Mouse (Mus musculus) forebrain, embryonic 10.5 days (tissue): ENCODE results near the gene Wdtc1. TPM values are rescaled to one million over a fixed set of nuclear protein-coding genes. Genes with fewer than 3 reads are reported as not detected.
A peak's percentile ranks its signal among the peaks of the same experiment; 100 is the strongest.

Source experiments
- DNase-seq: peaks from one replicate; pipeline ENCODE4 v3.0.0-alpha.2; 2017; ENCODE audit warnings: low spot score; ENCODE audit errors: extremely low spot score
- H3K27ac ChIP-seq: fragments of 300-500 bp; sonication (generic); 2 replicates; pipeline ENCODE4 v1.5.1; 2016; ENCODE audit warnings: mild to moderate bottlenecking
- H3K27me3 ChIP-seq: fragments of 300-500 bp; sonication (generic); 2 replicates; pipeline ENCODE4 v1.6.1; 2016; ENCODE audit warnings: mild to moderate bottlenecking; ENCODE audit not compliant: poor library complexity, severe bottlenecking
- H3K36me3 ChIP-seq: fragments of 300-500 bp; sonication (generic); replicated peaks from 2 replicates; pipeline ENCODE4 v1.6.1; 2016; ENCODE audit warnings: mild to moderate bottlenecking, moderate library complexity
- H3K4me1 ChIP-seq: fragments of 300-500 bp; sonication (generic); 2 replicates; pipeline ENCODE4 v1.6.1; 2016
- H3K4me3 ChIP-seq: fragments of 300-500 bp; sonication (generic); 2 replicates; pipeline ENCODE4 v1.5.1; 2016; ENCODE audit warnings: mild to moderate bottlenecking, moderate library complexity
- H3K9me3 ChIP-seq: fragments of 300-500 bp; sonication (generic); 2 replicates; pipeline ENCODE4 v1.6.1; 2016; ENCODE audit warnings: mild to moderate bottlenecking, moderate library complexity
- WGBS: fragments of 180-500 bp; shearing (Covaris S2); methylation state at CpG from one replicate; pipeline ENCODE4 v1.1.7; 2016; 5-methylcytosine and 5-hydroxymethylcytosine counted together
- polyA plus RNA-seq: library from polyadenylated mRNA; unstranded; fragments of >200 nt; fragmentation: Nextera tagmentation; extraction: Ambion mirVana; gene quantifications from 2 replicates; pipeline ENCODE4 v1.2.1, GENCODE M21; 2016

The Wdtc1 gene
- polyA plus RNA-seq, 1 experiment from 2014 or later = 17.0 TPM

DNA sequence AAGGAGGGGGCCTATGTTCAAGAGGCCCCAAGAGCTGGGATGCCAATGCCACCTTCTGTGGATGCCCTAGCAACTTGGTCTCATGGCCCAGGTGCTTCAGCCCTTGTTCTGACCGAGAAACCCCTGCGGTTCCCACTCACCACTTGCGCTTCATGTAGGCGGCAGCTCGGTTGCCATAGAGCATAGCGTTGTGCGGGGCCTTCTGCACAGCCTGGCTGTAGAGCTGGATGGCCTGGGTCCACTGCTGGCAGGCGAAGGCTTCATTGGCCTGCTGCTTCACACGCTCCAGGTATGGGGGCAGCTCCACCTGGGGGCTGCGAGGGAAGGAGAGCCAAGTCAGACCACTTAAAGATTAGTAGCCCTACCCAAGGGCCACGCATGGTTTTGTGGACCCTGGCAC lies 52.9 kb downstream of the Wdtc1 start:
- WGBS = 90% methylated on average over 11 of the region's 11 CpGs
- DNase-seq = no peak
- Histone ChIP-seq H3K36me3 (peaks cover 70% of the 10 kb centered on the region), H3K27me3 (no peaks in the 10 kb centered on the region; the same call in 1 of the 2 replicates), H3K27ac (no peak overlapping the region), H3K4me1 (peaks cover 30% of the 10 kb centered on the region), H3K9me3 (no peaks in the 10 kb centered on the region), H3K4me3 (no peak overlapping the region)

DNA sequence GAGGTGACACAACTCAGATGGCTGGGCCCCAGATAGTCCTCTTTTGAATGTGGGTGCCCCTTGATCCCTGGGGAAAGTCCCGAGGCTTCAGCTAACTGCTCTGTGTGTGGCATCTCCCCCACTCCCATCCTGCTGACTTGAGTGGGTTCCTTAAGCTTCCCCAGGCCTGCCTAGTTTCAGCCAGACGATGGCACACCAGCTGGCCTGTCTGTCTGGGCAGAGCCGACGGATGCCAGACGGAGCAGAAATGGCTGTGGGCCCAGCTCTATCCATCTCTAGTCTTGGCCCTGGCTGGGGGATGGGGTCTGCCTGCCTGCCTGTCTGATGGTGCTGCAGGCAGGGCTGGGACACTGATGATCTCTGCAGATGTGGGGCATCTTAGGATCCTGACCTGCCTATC lies 53.6 kb downstream of the Wdtc1 start:
- no peak for DNase-seq
- Histone ChIP-seq H3K27me3 (peaks cover 5% of the 10 kb centered on the region), H3K9me3 (no peaks in the 10 kb centered on the region), H3K4me1 (peaks cover 30% of the 10 kb centered on the region), H3K4me3 (no peak overlapping the region), H3K36me3 (peaks cover 72% of the 10 kb centered on the region), H3K27ac (no peak overlapping the region)
- WGBS = 79% methylated on average over 5 of the region's 5 CpGs

DNA sequence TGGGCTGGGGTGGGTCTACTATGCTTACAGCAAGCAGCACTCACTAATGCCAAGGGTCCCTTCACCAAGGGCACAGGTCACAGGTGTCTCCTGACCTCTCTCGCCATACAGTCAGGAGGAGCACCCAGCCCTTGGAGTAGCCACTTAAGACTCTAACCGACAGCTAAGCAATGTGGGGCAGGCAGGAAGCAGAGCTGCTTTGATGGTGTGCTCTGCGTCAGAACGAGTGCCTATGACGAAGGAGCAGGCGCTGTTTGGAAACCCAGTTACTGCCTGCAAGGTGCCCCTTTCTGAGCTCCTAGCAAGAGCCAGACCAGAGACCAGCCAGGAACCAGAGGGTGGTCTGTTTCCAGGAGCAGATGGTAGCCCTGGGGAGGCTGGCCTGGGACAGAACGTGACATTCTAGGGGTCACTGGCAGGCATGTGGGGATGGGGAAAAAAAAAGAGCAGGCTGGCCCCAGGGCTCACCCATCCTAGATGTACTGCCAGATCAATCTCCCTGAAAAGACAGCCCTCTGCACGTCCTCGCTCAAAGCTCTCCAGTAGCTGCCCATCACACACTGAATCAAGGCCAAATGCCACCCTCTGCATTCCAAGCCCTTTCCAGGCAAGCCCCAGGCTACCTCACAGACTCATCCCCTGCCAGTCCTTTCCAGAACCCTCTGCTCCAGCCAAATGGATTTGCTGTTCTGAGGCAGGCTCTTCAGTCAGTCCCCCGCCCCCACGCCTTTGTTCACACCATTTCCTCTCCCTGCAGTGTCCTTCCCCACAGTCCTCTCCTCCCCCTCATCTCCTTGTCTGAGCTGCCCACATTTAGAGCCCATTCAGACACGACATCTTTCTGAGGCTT lies 54.5 kb downstream of the Wdtc1 start:
- Histone ChIP-seq H3K4me3 (no peak overlapping the region; the same call in 1 of the 2 replicates), H3K27me3 (peaks cover 15% of the 10 kb centered on the region), H3K36me3 (peaks cover 68% of the 10 kb centered on the region), H3K4me1 (peaks cover 38% of the 10 kb centered on the region), H3K9me3 (no peaks in the 10 kb centered on the region), H3K27ac (peak overlapping the region; percentile 40; the same call in 1 of the 2 replicates)
- no peak for DNase-seq
- 29% methylated on average over 12 of the region's 12 CpGs for WGBS

DNA sequence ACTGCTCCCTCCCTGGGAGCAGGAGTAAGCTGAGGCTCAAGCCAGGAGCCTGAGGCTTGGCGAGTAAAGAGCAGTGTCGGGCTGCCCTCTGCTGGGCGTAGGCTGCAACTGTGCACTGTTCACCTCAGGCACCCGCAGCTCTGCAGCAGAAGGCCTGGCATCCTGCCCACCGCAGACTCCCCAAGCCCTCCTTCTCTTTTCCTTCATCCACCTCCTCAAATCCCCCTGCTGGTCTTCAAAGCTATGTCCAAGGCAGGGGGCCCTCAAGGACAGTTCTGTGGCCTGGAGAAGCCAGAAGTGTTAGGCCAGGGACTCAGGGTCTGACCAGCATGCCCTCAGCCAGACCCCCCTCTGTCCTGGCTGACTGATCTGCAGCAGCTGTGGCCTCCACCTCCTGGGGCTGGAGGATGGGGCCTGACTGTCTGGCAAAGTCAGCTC lies 55.5 kb downstream of the Wdtc1 start:
- H3K4me3 ChIP-seq = 0 out of 2 replicates have a peak overlapping the region, but pooled peaks have one; percentile 9
- peak; percentile 75 for DNase-seq
- H3K27ac ChIP-seq = 0 out of 2 replicates have a peak overlapping the region, but pooled peaks have one; percentile 20
- H3K27me3 ChIP-seq = peaks cover 21% of the 10 kb centered on the region
- peaks cover 47% of the 10 kb centered on the region for H3K4me1 ChIP-seq
- no peaks in the 10 kb centered on the region for H3K9me3 ChIP-seq
- peaks cover 59% of the 10 kb centered on the region for H3K36me3 ChIP-seq
- WGBS = 2% methylated on average over 5 of the region's 5 CpGs

DNA sequence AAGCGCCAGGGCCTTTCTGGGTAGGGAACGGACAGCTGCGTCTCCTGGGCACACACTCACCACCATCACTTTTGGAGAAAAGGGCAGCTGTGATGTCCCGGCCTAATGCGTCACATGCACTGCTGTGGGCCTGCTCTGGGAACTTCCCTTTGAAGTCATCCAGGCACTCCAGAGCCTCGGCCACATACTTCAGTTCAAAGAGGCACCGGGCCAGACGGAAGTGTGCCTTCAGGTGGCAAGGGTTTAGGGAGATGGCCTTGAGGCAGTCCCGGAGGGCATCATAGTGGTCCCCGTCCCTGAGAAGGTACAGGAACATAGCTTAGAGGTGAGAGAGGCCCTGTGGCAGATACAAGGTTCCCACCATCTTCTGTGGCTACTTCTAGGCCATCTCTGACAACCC lies 55.9 kb downstream of the Wdtc1 start:
- peaks cover 21% of the 10 kb centered on the region for H3K27me3 ChIP-seq
- no peak overlapping the region for H3K4me3 ChIP-seq
- H3K36me3 ChIP-seq = peaks cover 57% of the 10 kb centered on the region
- 74% methylated on average over 10 of the region's 10 CpGs for WGBS
- no peaks in the 10 kb centered on the region for H3K9me3 ChIP-seq
- H3K27ac ChIP-seq = 0 out of 2 replicates have a peak overlapping the region, but pooled peaks have one; percentile 20
- H3K4me1 ChIP-seq = peaks cover 51% of the 10 kb centered on the region
- DNase-seq = no peak

DNA sequence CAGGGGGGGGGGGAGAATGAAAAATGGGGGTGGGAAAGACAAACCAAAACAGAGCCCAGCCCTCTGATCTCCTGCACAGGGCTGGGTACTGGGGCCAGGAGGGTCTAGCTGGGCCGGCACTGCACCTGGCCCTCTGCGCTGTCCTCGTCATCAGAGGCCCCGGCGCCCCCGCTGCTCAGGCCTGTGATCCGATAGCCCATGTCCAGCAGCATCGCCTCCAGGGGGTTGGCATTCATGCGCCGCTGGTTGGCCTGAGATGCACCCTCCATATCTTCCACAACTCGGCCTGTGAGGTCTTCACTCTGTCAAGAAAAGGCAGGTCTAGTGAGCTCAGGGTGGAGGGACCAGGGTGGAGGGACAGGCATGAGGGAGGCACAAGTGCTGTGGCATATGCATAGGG lies 59.2 kb downstream of the Wdtc1 start:
- WGBS = 24% methylated on average over 11 of the region's 11 CpGs
- Histone ChIP-seq H3K27me3 (peaks cover 21% of the 10 kb centered on the region), H3K36me3 (peaks cover 30% of the 10 kb centered on the region), H3K4me1 (peaks cover 45% of the 10 kb centered on the region), H3K27ac (peak overlapping the region; percentile 82), H3K4me3 (no peak overlapping the region), H3K9me3 (no peaks in the 10 kb centered on the region)
- DNase-seq = no peak

DNA sequence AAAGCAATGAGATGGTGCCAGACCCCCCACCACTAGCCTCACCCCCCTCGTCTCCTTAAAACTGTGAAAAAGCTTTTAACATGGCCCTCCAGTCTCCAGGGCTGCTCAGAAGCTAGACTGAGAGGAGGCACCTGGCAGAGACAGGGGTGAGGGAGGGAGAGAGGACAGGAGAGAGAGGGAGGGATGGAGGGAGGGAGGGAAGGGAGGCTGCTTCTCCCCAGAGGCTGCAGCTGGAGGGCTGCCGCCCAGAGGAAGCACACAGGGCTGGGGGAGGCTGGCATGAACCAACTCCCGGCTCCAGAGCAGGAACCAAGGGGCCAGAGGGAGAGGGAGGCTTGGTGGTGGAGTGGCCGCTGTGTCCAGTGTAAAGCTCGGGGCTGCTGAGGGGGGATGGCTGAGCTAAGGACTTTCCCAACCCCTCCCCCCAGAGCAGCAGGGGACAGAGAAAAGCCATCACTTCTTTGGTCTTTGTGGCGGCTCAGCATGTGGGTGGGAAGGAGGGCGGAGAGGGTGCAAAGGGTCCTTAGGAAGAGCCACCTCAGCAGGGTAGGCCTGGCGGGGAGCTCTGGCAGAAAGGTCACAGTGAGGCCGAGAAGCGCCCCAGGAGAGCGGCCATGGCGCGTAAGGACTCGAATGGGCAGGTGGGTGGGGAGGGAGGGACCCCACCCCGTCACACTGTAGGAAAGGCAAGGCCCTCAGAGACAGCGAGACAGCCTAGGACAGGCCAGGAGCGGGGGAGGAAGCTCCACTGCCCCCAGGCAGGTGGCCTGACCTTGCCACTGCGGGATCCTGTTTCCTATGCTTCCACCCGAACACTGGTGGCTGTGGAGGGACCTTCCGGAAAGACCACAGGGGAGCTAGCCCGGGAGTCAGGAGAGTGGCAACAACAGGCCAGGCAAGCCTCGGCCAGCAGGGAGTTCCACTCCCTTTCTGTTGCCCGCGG lies 60.1 kb downstream of the Wdtc1 start:
- WGBS = 5% methylated on average over 24 of the region's 24 CpGs
- peak overlapping the region; percentile 82 for H3K27ac ChIP-seq
- DNase-seq = no peak
- H3K36me3 ChIP-seq = peaks cover 28% of the 10 kb centered on the region
- peak overlapping the region; percentile 29 for H3K4me3 ChIP-seq
- peaks cover 21% of the 10 kb centered on the region for H3K27me3 ChIP-seq
- H3K9me3 ChIP-seq = no peaks in the 10 kb centered on the region
- peaks cover 36% of the 10 kb centered on the region for H3K4me1 ChIP-seq

DNA sequence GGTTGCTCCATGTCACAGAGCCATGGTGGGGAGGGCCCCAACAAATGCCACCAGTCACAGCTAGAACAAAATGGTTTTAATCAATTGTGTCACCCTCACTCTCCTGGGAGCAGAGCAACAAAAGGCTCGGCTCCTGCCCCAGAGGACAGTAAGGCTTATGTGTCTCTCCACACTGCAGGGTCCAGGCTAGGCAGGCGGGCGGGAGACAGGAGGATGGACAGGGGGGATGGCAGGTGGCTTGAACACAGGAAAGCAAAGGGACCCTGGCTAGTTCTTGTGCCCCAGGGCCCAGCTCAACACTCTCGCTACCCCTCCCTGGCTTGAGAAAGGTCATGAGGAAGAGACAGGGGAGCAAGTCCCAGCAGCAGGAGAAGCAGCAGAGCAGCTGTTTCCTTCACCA lies 60.9 kb downstream of the Wdtc1 start:
- Histone ChIP-seq H3K4me3 (no peak overlapping the region; the same call in 1 of the 2 replicates), H3K27ac (peak overlapping the region; percentile 82), H3K36me3 (peaks cover 28% of the 10 kb centered on the region), H3K27me3 (peaks cover 21% of the 10 kb centered on the region), H3K9me3 (no peaks in the 10 kb centered on the region), H3K4me1 (peaks cover 28% of the 10 kb centered on the region)
- 47% methylated on average over 4 of the region's 4 CpGs for WGBS
- DNase-seq = no peak

DNA sequence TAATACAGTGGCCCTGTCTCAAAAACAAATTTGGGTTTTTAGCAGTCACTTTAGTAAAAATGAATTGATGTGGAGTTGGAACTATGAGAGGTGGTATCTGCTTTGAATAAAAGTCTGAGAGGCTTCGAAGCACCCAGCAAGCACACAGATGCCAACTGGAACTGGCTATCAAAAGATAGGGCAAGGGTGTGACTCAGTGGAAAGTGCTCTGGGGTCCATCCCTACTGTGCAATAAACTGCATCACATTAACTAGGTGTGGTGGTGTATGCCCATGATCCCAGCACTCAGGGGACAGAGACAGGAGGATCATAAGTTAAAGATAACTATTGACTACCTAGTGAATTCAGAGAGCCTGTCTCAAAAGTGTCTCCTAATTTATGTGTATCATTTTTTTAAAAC lies 62.0 kb downstream of the Wdtc1 start:
- no peaks in the 10 kb centered on the region for H3K9me3 ChIP-seq
- DNase-seq = no peak
- H3K27me3 ChIP-seq = peaks cover 21% of the 10 kb centered on the region

DNA sequence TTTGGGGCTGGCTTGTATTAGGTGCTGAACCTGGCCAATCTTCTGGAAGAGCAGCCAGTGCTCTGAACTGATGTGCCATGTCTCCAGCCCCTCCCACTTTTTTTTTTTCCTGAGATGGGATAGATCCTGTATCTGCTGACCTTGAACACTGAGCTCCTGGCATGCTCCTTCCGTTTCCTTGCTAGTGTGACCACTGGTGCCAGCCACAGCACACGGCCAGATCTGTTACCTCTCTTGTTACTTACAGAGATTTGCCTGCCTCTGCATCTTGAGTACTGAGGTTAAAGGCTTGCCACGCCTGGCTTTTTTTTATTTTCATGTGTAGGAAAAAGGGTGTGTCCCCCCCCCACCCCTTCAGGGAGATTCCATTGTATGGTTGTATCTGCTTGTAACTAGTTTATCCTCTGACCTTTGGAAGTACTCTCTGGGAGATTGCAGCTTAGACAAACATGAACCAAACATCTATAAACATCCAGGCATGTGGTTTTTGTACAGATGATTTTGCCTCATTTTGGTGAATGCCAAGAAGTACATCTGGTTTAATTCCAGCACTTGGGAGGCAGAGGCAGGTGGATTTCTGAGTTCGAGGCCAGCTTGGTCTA lies 66.7 kb downstream of the Wdtc1 start:
- H3K27ac ChIP-seq = no peak overlapping the region

More for the DNA sequence above, 62.0 kb downstream of the Wdtc1 start:
- Histone ChIP-seq H3K4me3 (no peak overlapping the region), H3K36me3 (peaks cover 18% of the 10 kb centered on the region), H3K4me1 (peaks cover 26% of the 10 kb centered on the region), H3K27ac (no peak overlapping the region)
- WGBS = 94% methylated on average over 1 of the region's 1 CpGs

DNA sequence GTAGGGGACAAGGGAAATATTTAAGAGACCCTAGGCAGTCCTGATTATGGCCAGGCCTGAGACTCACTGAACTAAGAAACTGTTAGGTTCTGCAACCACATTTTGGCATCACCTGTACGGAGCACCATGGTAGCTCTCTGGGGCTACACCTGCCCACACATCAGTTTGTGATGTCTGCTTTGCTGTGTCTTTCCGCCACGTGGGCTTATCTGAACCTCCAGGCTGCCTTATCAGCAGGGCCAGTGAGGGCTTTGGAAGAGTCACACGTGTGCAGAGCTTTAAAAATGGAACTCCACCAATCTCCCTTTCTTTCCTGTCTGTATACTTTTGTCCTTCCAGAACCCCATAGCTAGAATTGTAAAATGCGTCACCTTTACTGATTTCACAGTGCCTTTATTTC lies 67.3 kb downstream of the Wdtc1 start:
- DNase-seq = no peak
- Histone ChIP-seq H3K4me3 (no peak overlapping the region), H3K4me1 (peaks cover 31% of the 10 kb centered on the region), H3K9me3 (no peaks in the 10 kb centered on the region), H3K27ac (no peak overlapping the region), H3K36me3 (no peaks in the 10 kb centered on the region), H3K27me3 (no peaks in the 10 kb centered on the region)
- WGBS = 83% methylated on average over 5 of the region's 5 CpGs

More for the DNA sequence above, 66.7 kb downstream of the Wdtc1 start:
- Histone ChIP-seq H3K4me1 (peaks cover 25% of the 10 kb centered on the region), H3K4me3 (no peak overlapping the region), H3K36me3 (no peaks in the 10 kb centered on the region), H3K9me3 (no peaks in the 10 kb centered on the region), H3K27me3 (no peaks in the 10 kb centered on the region)
- 88% methylated on average over 4 of the region's 4 CpGs for WGBS
- no peak for DNase-seq

DNA sequence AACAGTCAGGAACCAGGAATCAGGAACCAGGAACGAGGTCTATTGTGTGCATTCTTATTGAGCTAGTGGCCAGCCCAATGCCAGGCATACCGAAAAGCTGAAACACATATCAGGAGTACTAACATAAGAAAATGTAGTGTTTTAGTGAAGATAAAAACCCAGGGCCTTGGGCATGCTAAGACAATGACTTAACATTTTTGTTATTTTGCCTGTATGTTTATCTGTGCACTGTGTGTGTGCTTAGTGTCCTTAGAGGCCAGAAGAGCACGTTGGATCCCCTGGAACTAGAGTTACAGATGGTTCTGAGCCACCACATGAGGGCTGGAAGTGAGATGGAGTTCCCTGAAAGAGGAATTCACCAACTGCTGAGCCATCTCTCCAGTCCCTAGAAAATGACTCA lies 68.0 kb downstream of the Wdtc1 start:
- Histone ChIP-seq H3K4me1 (peaks cover 33% of the 10 kb centered on the region), H3K27ac (no peak overlapping the region), H3K36me3 (no peaks in the 10 kb centered on the region), H3K9me3 (no peaks in the 10 kb centered on the region), H3K4me3 (no peak overlapping the region), H3K27me3 (no peaks in the 10 kb centered on the region)
- DNase-seq = no peak
- WGBS = 83% methylated on average over 3 of the region's 3 CpGs
